Mouse (Mus musculus) hindbrain, embryonic 13.5 days (tissue): ENCODE data around the gene Sh3pxd2b. TPM values are rescaled to one million over a fixed set of nuclear protein-coding genes. Genes with fewer than 3 reads are reported as not detected.
A peak's percentile ranks its signal among the peaks of the same experiment; 100 is the strongest.

Experiments used
- ATAC-seq: fragments of 200-750 bp; cut with Nextera tagmentation; 2 replicates; pipeline ENCODE4 v1.8.0; 2017; ENCODE audit warnings: moderate TSS enrichment; ENCODE audit not compliant: low FRiP score
- H3K27ac ChIP-seq: fragments of 300-500 bp; sonication (generic); 2 replicates; pipeline ENCODE4 v1.5.1; 2015; ENCODE audit warnings: inconsistent platforms, mild to moderate bottlenecking, moderate library complexity
- H3K27me3 ChIP-seq: fragments of 300-500 bp; sonication (generic); 2 replicates; pipeline ENCODE4 v1.6.1; 2015; ENCODE audit warnings: mild to moderate bottlenecking, inconsistent platforms
- H3K36me3 ChIP-seq: fragments of 300-500 bp; sonication (generic); 2 replicates; pipeline ENCODE4 v1.6.1; 2015; ENCODE audit warnings: mild to moderate bottlenecking, inconsistent platforms
- H3K4me1 ChIP-seq: fragments of 300-500 bp; sonication (generic); replicated peaks from 2 replicates; pipeline ENCODE4 v1.6.1; 2015; ENCODE audit warnings: inconsistent platforms
- H3K4me2 ChIP-seq: fragments of 300-500 bp; sonication (generic); 2 replicates; pipeline ENCODE4 v1.6.1; 2015; ENCODE audit warnings: inconsistent platforms, mild to moderate bottlenecking, moderate library complexity
- H3K4me3 ChIP-seq: fragments of 300-500 bp; sonication (generic); 2 replicates; pipeline ENCODE4 v1.5.1; 2015; ENCODE audit warnings: mild to moderate bottlenecking, inconsistent platforms
- H3K9ac ChIP-seq: fragments of 300-500 bp; sonication (generic); 2 replicates; pipeline ENCODE4 v1.6.1; 2015; ENCODE audit warnings: mild to moderate bottlenecking, inconsistent platforms
- H3K9me3 ChIP-seq: fragments of 300-500 bp; sonication (generic); 2 replicates; pipeline ENCODE4 v1.6.1; 2016; ENCODE audit warnings: inconsistent platforms
- WGBS: fragments of 180-500 bp; shearing (Covaris S2); methylation state at CpG from one replicate; pipeline ENCODE4 v1.1.7; 2015; 5-methylcytosine and 5-hydroxymethylcytosine counted together
- polyA plus RNA-seq: library from polyadenylated mRNA; unstranded; fragments of >200 nt; fragmentation: Nextera tagmentation; extraction: Ambion mirVana; gene quantifications from 2 replicates; pipeline ENCODE4 v1.2.1, GENCODE M21; 2015

Gene Sh3pxd2b
- polyA plus RNA-seq, 1 experiment from 2014 or later, result 21.3 TPM

GRCm38 (mm10) chr11:32423311-32423710 is 75.7 kb downstream of the Sh3pxd2b start:
- Histone ChIP-seq H3K9ac (no peak overlapping the region), H3K4me1 (peaks cover 5% of the 10 kb centered on the region; the same call in 1 of the 2 replicates), H3K27ac (no peak overlapping the region), H3K4me2 (no peak overlapping the region), H3K4me3 (no peak overlapping the region), H3K36me3 (peaks cover 82% of the 10 kb centered on the region), H3K27me3 (no peaks in the 10 kb centered on the region), H3K9me3 (no peaks in the 10 kb centered on the region)
- ATAC-seq, result no peak
- WGBS, result 87% methylated on average over 12 of the region's 12 CpGs

- H3K27me3 ChIP-seq, result no peaks in the 10 kb centered on the region
- H3K4me1 ChIP-seq, result peaks cover 5% of the 10 kb centered on the region; the same call in 1 of the 2 replicates
- WGBS, result 93% methylated on average over 4 of the region's 4 CpGs
- H3K9me3 ChIP-seq, result no peaks in the 10 kb centered on the region
- H3K9ac ChIP-seq, result no peak overlapping the region
- no peak for ATAC-seq
- no peak overlapping the region for H3K27ac ChIP-seq
- H3K36me3 ChIP-seq, result peaks cover 74% of the 10 kb centered on the region
- H3K4me2 ChIP-seq, result no peak overlapping the region
- no peak overlapping the region for H3K4me3 ChIP-seq
Observed at GRCm38 (mm10) chr11:32424600-32424999, 77.0 kb downstream of the Sh3pxd2b start.

- Histone ChIP-seq H3K4me3 (no peak overlapping the region), H3K4me2 (no peak overlapping the region), H3K36me3 (peaks cover 68% of the 10 kb centered on the region), H3K9ac (no peak overlapping the region), H3K9me3 (no peaks in the 10 kb centered on the region), H3K27me3 (no peaks in the 10 kb centered on the region), H3K27ac (no peak overlapping the region), H3K4me1 (peaks cover 5% of the 10 kb centered on the region; the same call in 1 of the 2 replicates)
- 81% methylated on average over 10 of the region's 10 CpGs for WGBS
- ATAC-seq, result no peak
Observed at GRCm38 (mm10) chr11:32425043-32425658, 77.5 kb downstream of the Sh3pxd2b start.

- Histone ChIP-seq H3K27me3 (no peaks in the 10 kb centered on the region), H3K4me1 (peaks cover 5% of the 10 kb centered on the region; the same call in 1 of the 2 replicates), H3K36me3 (peaks cover 44% of the 10 kb centered on the region), H3K9ac (no peak overlapping the region), H3K4me3 (no peak overlapping the region), H3K27ac (no peak overlapping the region), H3K9me3 (no peaks in the 10 kb centered on the region), H3K4me2 (no peak overlapping the region)
- WGBS, result 86% methylated on average over 7 of the region's 7 CpGs
- 0 out of 2 replicates have a peak, but pooled peaks have one; percentile 32 for ATAC-seq
Observed at GRCm38 (mm10) chr11:32427537-32427936, 79.9 kb downstream of the Sh3pxd2b start.

- WGBS, result 73% methylated on average over 6 of the region's 6 CpGs
- no peak for ATAC-seq
- no peaks in the 10 kb centered on the region for H3K36me3 ChIP-seq
- H3K4me1 ChIP-seq, result 0 out of 2 replicates have a peak, but pooled peaks cover 3% of the 10 kb centered on the region
- H3K4me3 ChIP-seq, result no peak overlapping the region
- no peaks in the 10 kb centered on the region for H3K9me3 ChIP-seq
- no peak overlapping the region for H3K9ac ChIP-seq
- no peaks in the 10 kb centered on the region for H3K27me3 ChIP-seq
- no peak overlapping the region for H3K27ac ChIP-seq
- H3K4me2 ChIP-seq, result no peak overlapping the region
Observed at GRCm38 (mm10) chr11:32435410-32436060, 87.9 kb downstream of the Sh3pxd2b start.

- ATAC-seq, result no peak
- Histone ChIP-seq H3K9me3 (no peaks in the 10 kb centered on the region), H3K4me2 (no peak overlapping the region), H3K9ac (no peak overlapping the region), H3K27ac (no peak overlapping the region), H3K36me3 (no peaks in the 10 kb centered on the region), H3K4me3 (no peak overlapping the region), H3K27me3 (no peaks in the 10 kb centered on the region), H3K4me1 (no peaks in the 10 kb centered on the region)
- WGBS, result 83% methylated on average over 3 of the region's 3 CpGs
Observed at GRCm38 (mm10) chr11:32442576-32442975, 95.0 kb downstream of the Sh3pxd2b start.

- no peak for ATAC-seq
- H3K9me3 ChIP-seq, result no peaks in the 10 kb centered on the region
- H3K36me3 ChIP-seq, result no peaks in the 10 kb centered on the region
- H3K27me3 ChIP-seq, result no peaks in the 10 kb centered on the region
- H3K27ac ChIP-seq, result no peak overlapping the region
- H3K4me1 ChIP-seq, result no peaks in the 10 kb centered on the region
- no peak overlapping the region for H3K4me2 ChIP-seq
- no peak overlapping the region for H3K4me3 ChIP-seq
- no peak overlapping the region for H3K9ac ChIP-seq
- 14% methylated on average over 1 of the region's 1 CpGs for WGBS
Observed at GRCm38 (mm10) chr11:32444266-32444665, 96.6 kb downstream of the Sh3pxd2b start.

- no peak overlapping the region for H3K27ac ChIP-seq
- 54% methylated on average over 1 of the region's 1 CpGs for WGBS
- ATAC-seq, result no peak
- no peak overlapping the region for H3K4me2 ChIP-seq
- H3K36me3 ChIP-seq, result no peaks in the 10 kb centered on the region
- H3K4me3 ChIP-seq, result no peak overlapping the region
- no peak overlapping the region for H3K9ac ChIP-seq
- H3K9me3 ChIP-seq, result no peaks in the 10 kb centered on the region
- H3K27me3 ChIP-seq, result no peaks in the 10 kb centered on the region
- H3K4me1 ChIP-seq, result no peaks in the 10 kb centered on the region
Observed at GRCm38 (mm10) chr11:32445135-32445534, 97.5 kb downstream of the Sh3pxd2b start.

- H3K9ac ChIP-seq, result no peak overlapping the region
- no peak overlapping the region for H3K27ac ChIP-seq
- no peaks in the 10 kb centered on the region for H3K36me3 ChIP-seq
- H3K4me1 ChIP-seq, result no peaks in the 10 kb centered on the region
- H3K4me3 ChIP-seq, result no peak overlapping the region
- no peaks in the 10 kb centered on the region for H3K27me3 ChIP-seq
- H3K4me2 ChIP-seq, result no peak overlapping the region
- H3K9me3 ChIP-seq, result no peaks in the 10 kb centered on the region
- 83% methylated on average over 6 of the region's 6 CpGs for WGBS
- ATAC-seq, result no peak
Observed at GRCm38 (mm10) chr11:32445637-32446226, 98.1 kb downstream of the Sh3pxd2b start.

GRCm38 (mm10) chr11:32450216-32450615 is 102.6 kb downstream of the Sh3pxd2b start:
- H3K9ac ChIP-seq, result no peak overlapping the region
- ATAC-seq, result no peak
- H3K4me2 ChIP-seq, result no peak overlapping the region
- H3K27ac ChIP-seq, result no peak overlapping the region
- 4% methylated on average over 1 of the region's 1 CpGs for WGBS
- no peaks in the 10 kb centered on the region for H3K27me3 ChIP-seq
- H3K4me3 ChIP-seq, result no peak overlapping the region
- H3K9me3 ChIP-seq, result no peaks in the 10 kb centered on the region
- H3K36me3 ChIP-seq, result no peaks in the 10 kb centered on the region
- 0 out of 2 replicates have a peak, but pooled peaks cover 5% of the 10 kb centered on the region for H3K4me1 ChIP-seq

- no peaks in the 10 kb centered on the region for H3K9me3 ChIP-seq
- no peak overlapping the region for H3K9ac ChIP-seq
- 94% methylated on average over 6 of the region's 6 CpGs for WGBS
- peaks cover 9% of the 10 kb centered on the region for H3K4me1 ChIP-seq
- no peaks in the 10 kb centered on the region for H3K27me3 ChIP-seq
- H3K4me3 ChIP-seq, result no peak overlapping the region
- no peaks in the 10 kb centered on the region for H3K36me3 ChIP-seq
- H3K4me2 ChIP-seq, result no peak overlapping the region
- ATAC-seq, result no peak
- H3K27ac ChIP-seq, result no peak overlapping the region
Observed at GRCm38 (mm10) chr11:32451306-32451705, 103.7 kb downstream of the Sh3pxd2b start.

- H3K9me3 ChIP-seq, result no peaks in the 10 kb centered on the region
- no peak overlapping the region for H3K27ac ChIP-seq
- no peak for ATAC-seq
- H3K36me3 ChIP-seq, result no peaks in the 10 kb centered on the region
- WGBS, result 91% methylated on average over 4 of the region's 4 CpGs
- no peaks in the 10 kb centered on the region for H3K27me3 ChIP-seq
- H3K4me3 ChIP-seq, result no peak overlapping the region
- no peak overlapping the region for H3K4me2 ChIP-seq
- H3K9ac ChIP-seq, result no peak overlapping the region
- H3K4me1 ChIP-seq, result peaks cover 18% of the 10 kb centered on the region
Observed at GRCm38 (mm10) chr11:32452745-32453144, 105.1 kb downstream of the Sh3pxd2b start.
